Mouse (Mus musculus) spleen, embryonic (tissue): ENCODE results near the gene AI837181.

ENCODE experiments used
- CTCF ChIA-PET: fragments of 350-600 bp; sonication (Branson Sonifier 250); formaldehyde crosslinking; loops from one replicate; lab custom pipeline; 2022; lab: Charles Lee

AI837181 gene

GRCm38 (mm10) chr19:5424782-5425741, at the start of gene AI837181, which contains the start of gene Drap1:
Gene AI837181 (plus strand): TSS chr19:5425144.
Gene Drap1 (minus strand): TSS chr19:5424979.
- CTCF ChIA-PET: interaction anchor here (0.5 to 1.3 kb wide), 3 partner anchors 18 to 83 kb away, joined by 3 to 5 read pairs (median 4); no protein-coding TSS in a partner anchor

DNA sequence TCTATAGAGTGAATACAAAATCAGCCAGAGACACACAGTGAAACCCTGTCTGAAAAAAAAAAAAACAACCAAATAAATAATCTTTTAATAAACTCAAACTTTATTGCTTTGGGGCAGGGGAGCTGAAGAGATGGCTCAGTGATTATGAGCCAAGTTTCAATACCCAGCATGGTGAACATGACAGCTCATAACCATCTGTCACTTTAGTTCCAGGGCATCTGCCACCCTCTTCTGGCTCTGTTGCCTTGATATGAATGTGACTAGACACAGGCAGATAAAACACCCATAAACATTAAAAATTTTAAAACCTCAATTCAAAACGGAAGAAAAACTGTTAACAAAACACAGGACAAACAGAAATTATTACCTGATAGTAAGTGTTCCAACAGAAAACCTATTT, 47.5 kb upstream of the AI837181 start:
- CTCF ChIA-PET: no interaction called here

DNA sequence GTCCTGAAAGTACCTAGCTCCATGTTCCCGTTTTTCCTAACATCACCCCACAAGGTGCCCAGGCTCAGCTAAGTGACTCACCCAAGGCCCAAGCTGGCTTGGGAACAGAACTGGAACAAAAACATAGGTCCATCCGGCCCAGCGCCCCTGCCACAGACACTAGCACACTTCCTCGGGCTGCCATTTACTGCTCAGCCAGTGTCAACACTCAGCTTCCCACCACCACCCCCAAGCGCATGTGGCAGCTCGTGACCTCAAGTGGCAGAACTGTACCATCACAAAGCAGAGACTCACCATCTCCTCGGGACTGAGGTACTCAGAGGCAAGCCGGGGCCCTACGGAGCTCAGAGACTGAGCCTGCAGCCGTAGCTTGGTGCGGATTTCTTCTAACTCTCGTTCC, 41.6 kb upstream of the AI837181 start:
- CTCF ChIA-PET: no interaction called here

- CTCF ChIA-PET: no interaction called here
Observed at GRCm38 (mm10) chr19:5384715-5385114, 40.2 kb upstream of the AI837181 start.

DNA sequence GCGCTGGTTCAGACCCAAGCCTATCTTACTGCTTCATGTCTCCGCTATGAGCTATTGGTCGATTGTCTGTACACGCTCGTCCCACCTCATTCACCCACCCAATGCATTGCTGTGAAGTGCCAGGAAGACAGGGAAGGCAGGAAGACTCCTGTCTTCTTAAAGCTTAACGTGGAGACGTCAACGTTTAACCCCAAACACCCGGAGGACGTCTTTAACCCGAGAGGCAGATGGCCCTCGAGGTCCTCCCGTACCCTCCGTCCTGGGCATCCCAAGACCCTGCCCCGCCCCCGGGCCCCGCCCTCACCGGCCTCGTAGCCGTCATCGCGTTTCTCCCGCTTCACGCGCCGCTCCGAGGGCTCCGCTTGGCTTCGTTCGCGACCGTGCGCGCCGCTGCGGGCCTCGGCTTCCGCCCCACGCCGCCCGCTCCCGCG, 36.9 kb upstream of the AI837181 start:
- CTCF ChIA-PET: interaction anchor here (0.6 kb wide), 1 partner anchor 95 kb away, joined by 3 read pairs; no protein-coding TSS in a partner anchor

- CTCF ChIA-PET: interaction anchor here (0.6 kb wide), 1 partner anchor 96 kb away, joined by 3 read pairs; no protein-coding TSS in a partner anchor
Observed at GRCm38 (mm10) chr19:5388588-5389242, 36.2 kb upstream of the AI837181 start, which contains the start of gene Sart1. Gene Sart1 (minus strand): TSS chr19:5388703.

DNA sequence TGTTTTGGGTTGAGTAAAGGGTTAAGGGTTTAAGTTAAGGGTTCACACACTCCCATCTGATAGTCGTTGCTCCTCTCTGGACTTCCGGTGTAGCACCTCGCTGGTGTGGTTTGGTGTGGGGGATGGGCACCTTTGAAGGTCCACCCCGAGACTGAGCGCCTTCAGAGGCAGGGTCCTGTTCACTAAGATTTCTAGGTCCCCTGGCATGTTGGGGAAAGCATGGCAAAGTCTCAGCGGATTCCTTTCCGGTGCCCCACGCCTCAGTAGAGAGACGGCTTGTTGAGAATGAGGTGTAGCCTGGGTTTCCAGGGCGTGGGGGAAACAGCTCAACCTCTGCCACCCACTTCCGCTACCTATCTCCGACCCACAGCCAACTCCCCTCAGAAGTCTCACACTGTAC, 35.3 kb upstream of the AI837181 start:
- CTCF ChIA-PET: interaction anchor here (1.1 kb wide), 2 partner anchors 15 to 16 kb away, joined by 3 to 4 read pairs; no protein-coding TSS in a partner anchor

DNA sequence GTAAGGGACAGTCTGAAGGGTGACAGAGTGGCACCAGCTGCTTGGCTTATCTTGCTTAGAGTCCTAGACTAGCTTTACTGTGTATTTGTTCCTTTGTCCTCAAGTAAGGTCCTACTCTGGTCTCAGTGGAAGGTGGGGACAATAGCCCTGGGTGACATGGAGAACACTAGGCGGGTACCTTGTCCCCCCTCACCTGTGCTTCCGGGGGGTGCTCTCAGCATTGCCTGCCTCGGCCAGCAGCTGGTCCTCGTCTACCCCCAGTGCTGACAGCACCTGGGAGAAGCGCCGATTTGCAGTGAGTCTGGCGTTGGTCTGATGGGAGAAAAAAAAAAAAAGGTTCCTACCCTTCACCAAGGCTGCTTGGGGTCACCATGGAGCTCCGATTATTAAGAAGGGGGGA, 34.5 kb upstream of the AI837181 start:
- CTCF ChIA-PET: interaction anchor here (0.6 to 1.2 kb wide), 5 partner anchors 13 to 427 kb away, joined by 3 to 4 read pairs (median 3); no protein-coding TSS in a partner anchor

- CTCF ChIA-PET: interaction anchor here (0.6 kb wide), 1 partner anchor 106 kb away, joined by 5 read pairs; no protein-coding TSS in a partner anchor
Observed at GRCm38 (mm10) chr19:5392892-5393291, 32.1 kb upstream of the AI837181 start.

DNA sequence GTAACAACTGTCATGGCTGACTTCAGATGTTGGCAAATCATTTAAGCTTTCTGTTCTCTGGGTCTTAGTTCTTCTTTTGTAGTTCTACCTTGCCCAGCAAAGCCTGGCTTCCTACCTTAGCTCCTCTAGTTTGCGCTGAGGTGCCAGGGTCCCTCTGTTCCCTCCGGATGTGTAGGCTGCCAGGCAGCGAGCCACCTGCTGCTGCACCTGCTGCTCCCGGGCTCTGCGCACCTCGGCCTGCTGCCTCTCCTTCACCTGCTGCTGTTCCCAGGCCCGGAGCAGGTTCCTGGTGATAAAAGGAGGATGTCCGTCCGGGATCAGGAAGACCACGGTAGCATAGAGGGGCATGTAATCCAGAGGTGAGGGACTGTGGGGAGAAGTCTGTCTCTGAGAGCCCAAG, 30.8 kb upstream of the AI837181 start:
- CTCF ChIA-PET: no interaction called here

DNA sequence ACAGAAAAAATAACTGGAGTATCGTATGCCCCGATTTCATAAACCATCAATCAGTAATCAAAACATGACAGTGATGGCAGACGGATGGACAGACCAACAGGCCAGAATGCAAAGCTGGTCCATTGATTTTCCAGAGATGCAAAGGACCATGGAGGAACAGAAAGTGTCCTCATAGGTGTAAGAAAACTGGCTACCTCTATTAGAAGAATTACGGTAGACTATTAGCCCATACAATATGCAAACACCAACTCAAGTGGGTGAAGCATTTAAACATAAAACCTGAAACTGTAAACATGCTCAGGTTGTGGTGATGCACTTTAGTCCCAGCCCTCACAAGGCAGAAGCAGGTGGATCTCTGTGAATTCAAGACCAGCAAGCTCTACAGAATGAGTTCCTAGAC, 29.6 kb upstream of the AI837181 start:
- CTCF ChIA-PET: no interaction called here

DNA sequence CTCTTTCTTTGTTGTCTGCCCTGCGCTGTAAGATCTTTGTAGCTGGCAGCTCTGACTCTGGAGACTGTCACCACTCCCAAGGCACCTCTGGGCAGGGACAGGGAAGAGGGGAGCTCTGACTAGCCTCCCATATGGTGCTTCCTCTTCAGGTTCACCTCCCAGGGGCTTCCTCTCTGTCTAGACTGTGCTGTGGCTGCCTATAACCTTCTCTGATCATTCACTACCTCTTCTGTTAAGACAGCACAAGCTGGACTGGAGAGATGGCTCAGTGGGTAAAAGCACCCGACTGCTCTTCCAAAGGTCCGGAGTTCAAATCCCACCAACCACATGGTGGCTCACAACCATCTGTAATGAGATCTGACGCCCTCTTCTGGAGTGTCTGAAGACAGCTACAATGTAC, 23.9 kb upstream of the AI837181 start:
- CTCF ChIA-PET: interaction anchor here (0.6 kb wide), 1 partner anchor 1619 kb away, joined by 3 read pairs; no protein-coding TSS in a partner anchor

DNA sequence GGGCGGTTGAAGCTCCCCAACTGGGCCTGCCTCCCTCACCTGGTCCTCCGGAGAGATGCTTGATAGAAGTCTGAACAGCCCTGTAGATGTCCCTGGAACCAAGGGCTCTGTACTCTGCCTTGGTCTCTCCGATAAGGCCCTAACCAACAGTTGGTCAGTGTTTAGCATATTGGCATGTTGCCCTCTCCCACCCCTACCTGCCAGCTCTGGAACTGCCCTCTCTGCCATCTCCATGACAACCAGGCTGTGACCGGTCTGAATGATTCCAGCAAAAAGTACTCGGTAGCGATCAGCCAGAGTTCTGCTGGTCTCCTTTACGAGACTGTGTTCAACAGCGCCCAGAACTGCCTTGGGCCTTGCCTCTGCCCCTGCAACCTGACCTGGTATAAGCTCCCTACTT, 22.7 kb upstream of the AI837181 start, which contains the start of gene Tsga10ip:
Gene Tsga10ip (minus strand): TSS at position 234 of the 400 bp plus-strand sequence.
- CTCF ChIA-PET: no interaction called here

- CTCF ChIA-PET: interaction anchor here (0.6 to 1.4 kb wide), 6 partner anchors 15 to 180 kb away, joined by 3 to 4 read pairs (median 4); partner anchors contain the start of gene Fosl1
Observed at GRCm38 (mm10) chr19:5405924-5406323, 19.0 kb upstream of the AI837181 start.

DNA sequence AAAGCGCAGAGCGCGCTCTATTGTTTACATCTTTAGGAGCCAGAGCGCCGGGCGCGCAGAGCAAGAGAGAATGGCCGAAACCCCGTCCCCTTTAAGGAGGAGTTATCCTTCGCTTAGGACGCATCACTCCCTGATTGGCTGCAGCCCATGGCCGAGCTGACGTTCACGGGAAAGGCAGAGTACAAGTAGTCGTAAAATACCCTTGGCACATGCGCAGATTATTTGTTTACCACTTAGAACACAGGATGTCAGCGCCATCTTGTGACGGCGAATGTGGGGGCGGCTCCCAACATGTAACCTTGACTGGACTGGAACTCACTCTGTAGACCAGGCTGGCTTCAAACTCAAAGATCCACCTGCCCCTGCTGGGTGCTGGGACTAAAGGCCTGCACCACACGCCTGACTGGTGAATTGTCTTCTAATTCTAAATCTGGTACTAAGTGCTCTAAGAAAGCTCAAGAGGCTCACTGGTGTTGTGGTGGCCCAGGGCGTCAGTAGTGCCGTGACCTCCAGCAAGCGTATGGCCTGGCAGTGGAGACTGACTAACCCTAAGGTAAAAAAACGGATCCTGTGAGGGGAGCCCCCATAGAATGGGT, 18.3 kb upstream of the AI837181 start:
- CTCF ChIA-PET: interaction anchor here (0.9 to 1.4 kb wide), 6 partner anchors 16 to 41 kb away, joined by 3 to 5 read pairs (median 4); partner anchors contain the start of genes Drap1 and Fosl1

GRCm38 (mm10) chr19:5407133-5407532, 17.8 kb upstream of the AI837181 start:
- CTCF ChIA-PET: interaction anchor here (1.0 to 1.4 kb wide), 3 partner anchors 17 to 40 kb away, joined by 4 to 5 read pairs (median 4); partner anchors contain the start of genes Drap1 and Fosl1

DNA sequence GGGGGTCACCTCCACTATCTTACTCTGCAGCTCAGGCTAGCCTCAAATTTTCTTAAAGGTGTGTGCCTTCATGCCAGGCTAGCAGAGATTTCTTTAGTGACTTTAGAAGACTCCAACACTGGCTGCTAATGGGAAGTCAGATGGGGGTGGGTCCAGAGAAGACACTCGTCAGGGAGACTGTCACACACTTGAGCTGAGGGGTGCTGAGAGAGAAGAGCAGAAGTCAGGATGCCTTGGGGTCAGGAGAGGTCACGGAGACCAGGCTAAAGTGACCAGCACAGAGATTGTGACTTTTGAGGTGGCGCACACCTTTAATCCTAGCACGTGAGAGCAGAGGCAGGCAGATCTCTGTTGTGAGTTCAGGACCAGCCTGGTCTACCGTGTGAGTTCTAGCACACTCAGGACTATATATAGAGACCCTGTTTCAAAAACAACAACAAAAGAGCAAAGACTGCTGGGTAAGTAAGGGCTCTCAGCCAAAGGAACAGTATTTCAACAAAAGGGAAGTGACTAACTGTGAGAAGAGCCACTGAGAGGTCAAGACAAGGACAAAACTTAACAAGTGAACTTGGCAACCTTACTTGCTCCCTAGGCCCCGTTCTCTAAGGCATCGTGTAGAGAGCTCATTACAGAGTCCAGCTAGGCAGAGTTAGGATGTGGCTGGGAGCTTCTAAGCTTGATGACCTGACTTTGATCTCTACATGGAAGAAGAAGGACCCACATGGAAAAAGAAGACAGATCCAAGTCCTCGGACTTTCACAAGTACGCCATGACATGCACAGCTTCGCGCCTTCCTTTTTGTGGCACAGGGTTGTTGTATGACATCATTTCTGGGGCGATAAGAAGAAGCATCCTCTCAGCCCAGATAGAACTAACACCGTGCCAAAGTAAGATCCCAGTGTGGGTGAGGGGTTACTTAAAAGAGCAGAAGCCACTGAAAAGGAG, 16.6 kb upstream of the AI837181 start:
- CTCF ChIA-PET: interaction anchor here (1.0 to 1.3 kb wide), 2 partner anchors 13 to 16 kb away, joined by 3 to 5 read pairs; partner anchors contain the start of gene Drap1

DNA sequence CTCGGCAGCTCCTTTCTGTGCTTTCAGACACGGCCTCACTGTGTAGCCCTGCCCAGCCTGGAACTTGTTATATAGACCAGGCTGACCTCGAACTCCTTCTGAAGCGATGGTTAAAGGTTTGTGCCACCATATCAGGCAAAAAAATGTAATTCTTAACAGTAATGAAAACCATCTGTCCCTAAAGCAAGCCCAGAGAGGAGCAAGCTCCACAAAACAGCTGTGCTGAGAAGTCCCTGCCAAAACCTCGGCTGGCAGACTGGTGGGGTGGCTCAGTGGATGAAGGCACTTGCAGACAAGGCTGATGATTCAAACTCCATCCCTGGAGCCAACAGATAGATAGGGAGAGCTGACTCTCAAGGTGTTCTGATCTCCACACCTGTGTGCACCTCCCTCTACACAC, 15.9 kb upstream of the AI837181 start:
- CTCF ChIA-PET: interaction anchor here (1.0 kb wide), 1 partner anchor 13 kb away, joined by 3 read pairs; no protein-coding TSS in a partner anchor

DNA sequence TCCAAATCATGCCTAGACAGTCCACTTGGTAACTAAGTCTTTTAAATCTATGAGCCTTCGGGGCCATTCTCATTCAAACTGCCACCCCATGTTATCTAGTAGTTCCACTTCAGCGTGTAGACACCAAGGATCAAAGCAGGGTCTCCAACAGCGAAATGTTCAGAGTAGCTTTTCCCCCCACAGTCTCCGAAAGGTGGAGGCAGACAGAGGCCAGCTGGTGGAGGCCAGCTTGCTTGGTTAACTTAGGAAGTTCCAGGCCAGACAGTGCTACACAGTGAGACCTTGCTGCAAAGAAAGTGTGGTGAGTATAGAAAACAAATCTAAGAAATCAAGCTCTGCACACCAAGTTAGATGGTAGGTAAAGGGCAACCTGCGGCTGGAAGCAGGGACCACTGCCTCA, 14.3 kb upstream of the AI837181 start:
- CTCF ChIA-PET: no interaction called here

GRCm38 (mm10) chr19:5411961-5412360, 13.0 kb upstream of the AI837181 start:
- CTCF ChIA-PET: no interaction called here
